Mouse (Mus musculus): ENCODE data around the gene Memo1. TPM values are rescaled to one million over a fixed set of nuclear protein-coding genes. Genes with fewer than 3 reads are reported as not detected.

Memo1 gene
- total RNA-seq, 2 experiments from 2014 or later, result 242 to 378 TPM

GRCm38 (mm10) chr17:74296076-74296823 is 929 bp upstream of the Memo1 start:
- 0 out of 2 replicates have a peak, but pooled peaks have one; percentile 45 for ATAC-seq (replicated peaks; ENCODE audit: low FRiP score, poor library complexity, severe bottlenecking)

GRCm38 (mm10) chr17:74294426-74295025 is 795 bp downstream of the Memo1 start:
- ATAC-seq (replicated peaks; ENCODE audit: low FRiP score, poor library complexity, severe bottlenecking), result peak; percentile 84

GRCm38 (mm10) chr17:74293687-74294425 is 1.5 kb downstream of the Memo1 start:
- no peak for ATAC-seq (replicated peaks; ENCODE audit: low FRiP score, poor library complexity, severe bottlenecking)

GRCm38 (mm10) chr17:74291640-74292361 is 3.5 kb downstream of the Memo1 start:
- ATAC-seq (replicated peaks; ENCODE audit: low FRiP score, poor library complexity, severe bottlenecking), result peak; percentile 27; the same call in 1 of the 2 replicates

GRCm38 (mm10) chr17:74290869-74291268 is 4.5 kb downstream of the Memo1 start:
- no peak for ATAC-seq (replicated peaks; ENCODE audit: low FRiP score, poor library complexity, severe bottlenecking)

- ATAC-seq (replicated peaks; ENCODE audit: low FRiP score, poor library complexity, severe bottlenecking), result peak; percentile 56
Observed at GRCm38 (mm10) chr17:74290198-74290597, 5.1 kb downstream of the Memo1 start.

- ATAC-seq (replicated peaks; ENCODE audit: low FRiP score, poor library complexity, severe bottlenecking), result no peak
Observed at GRCm38 (mm10) chr17:74288626-74289025, 6.7 kb downstream of the Memo1 start.

- ATAC-seq (replicated peaks; ENCODE audit: low FRiP score, poor library complexity, severe bottlenecking), result peak; percentile 35; the same call in 1 of the 2 replicates
Observed at GRCm38 (mm10) chr17:74286140-74286730, 9.1 kb downstream of the Memo1 start.

- ATAC-seq (replicated peaks; ENCODE audit: low FRiP score, poor library complexity, severe bottlenecking), result no peak
Observed at GRCm38 (mm10) chr17:74285730-74286129, 9.6 kb downstream of the Memo1 start.

- no peak for ATAC-seq (replicated peaks; ENCODE audit: low FRiP score, poor library complexity, severe bottlenecking)
Observed at GRCm38 (mm10) chr17:74284397-74285115, 10.8 kb downstream of the Memo1 start.

GRCm38 (mm10) chr17:74282024-74282423 is 13.3 kb downstream of the Memo1 start:
- no peak for ATAC-seq (replicated peaks; ENCODE audit: low FRiP score, poor library complexity, severe bottlenecking)

- ATAC-seq (replicated peaks; ENCODE audit: low FRiP score, poor library complexity, severe bottlenecking), result peak; percentile 67
Observed at GRCm38 (mm10) chr17:74278966-74279869, 16.1 kb downstream of the Memo1 start.

GRCm38 (mm10) chr17:74274471-74274870 is 20.9 kb downstream of the Memo1 start:
- ATAC-seq (replicated peaks; ENCODE audit: low FRiP score, poor library complexity, severe bottlenecking), result no peak

GRCm38 (mm10) chr17:74272683-74273205 is 22.6 kb downstream of the Memo1 start:
- ATAC-seq (replicated peaks; ENCODE audit: low FRiP score, poor library complexity, severe bottlenecking), result no peak

GRCm38 (mm10) chr17:74271541-74272268 is 23.6 kb downstream of the Memo1 start:
- peak; percentile 39; the same call in 1 of the 2 replicates for ATAC-seq (replicated peaks; ENCODE audit: low FRiP score, poor library complexity, severe bottlenecking)

- no peak for ATAC-seq (replicated peaks; ENCODE audit: low FRiP score, poor library complexity, severe bottlenecking)
Observed at GRCm38 (mm10) chr17:74270205-74270604, 25.1 kb downstream of the Memo1 start.
